Mouse (Mus musculus) T-helper 17 cell (primary cell): ENCODE measurements around the gene Adamts5.

Experiments used
- in situ Hi-C, 2 experiments: fragments of 300-600 bp; cut with MboI, MseI; formaldehyde crosslinking; loops; 1 replicate in 1 of 2; 2 replicates in 1 of 2; pipeline ENCODE4 v1.15.1; 2025; ENCODE audit warnings: high pct_unique_total_duplicates in 2 of 2

Gene Adamts5

DNA sequence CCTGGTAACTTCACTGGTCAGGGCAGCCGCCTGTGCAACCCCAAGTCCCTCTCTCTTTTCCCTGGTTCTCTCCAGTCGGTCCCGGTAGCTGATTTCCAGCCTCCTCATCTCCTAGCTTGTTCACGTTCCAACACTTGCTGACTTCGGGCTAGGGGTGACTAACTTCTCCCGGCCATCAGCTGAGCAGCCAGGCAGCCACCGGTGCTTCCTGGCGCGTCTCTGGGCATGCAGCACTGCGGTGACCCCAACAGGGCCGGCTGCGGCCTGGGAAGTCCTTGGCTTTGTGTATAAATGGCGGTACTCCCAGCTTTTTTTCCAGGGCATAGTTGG is at the start of gene Adamts5:
Adamts5 (minus strand) TSS at position 248 of the 330 bp plus-strand sequence.
- in situ Hi-C loops: no loop called here

DNA sequence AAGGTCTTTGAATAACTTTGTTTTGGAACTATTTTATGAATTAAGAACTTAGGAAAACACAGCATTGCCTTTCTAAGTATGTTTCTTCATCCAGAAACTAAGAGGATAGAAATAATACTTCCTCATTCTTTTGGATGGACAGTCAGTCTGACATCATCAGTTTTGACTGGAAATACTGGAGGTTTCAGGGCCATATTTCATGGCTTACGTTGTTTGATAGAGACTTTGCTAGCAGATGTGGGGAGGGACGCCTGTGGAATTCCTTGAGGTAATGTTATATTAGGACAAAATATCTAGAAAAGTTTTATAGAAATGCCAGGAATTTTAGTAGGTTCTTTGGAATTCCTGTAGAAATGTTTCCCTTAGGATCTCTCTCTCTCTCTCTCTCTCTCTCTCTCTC is 48.7 kb upstream of the Adamts5 start:
- in situ Hi-C loops: no loop called here

DNA sequence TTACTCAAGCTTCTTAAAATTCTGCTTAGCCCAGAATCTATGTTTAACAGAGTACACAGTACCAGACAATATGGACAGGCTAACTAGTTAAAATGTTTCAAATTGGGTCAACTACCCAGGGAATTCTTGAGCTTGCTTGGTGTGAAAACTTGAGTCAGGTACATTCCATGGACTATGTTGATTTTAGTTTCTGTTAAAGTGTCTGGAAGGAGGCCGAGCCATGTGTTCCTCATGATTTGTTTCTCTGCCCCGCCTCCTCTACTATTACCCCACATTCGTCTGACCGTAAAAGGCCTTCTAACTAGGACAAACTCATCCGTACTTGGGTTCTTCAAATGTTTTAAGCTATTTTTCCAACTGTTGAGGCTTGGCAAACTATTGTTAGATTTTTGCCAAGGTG is 24.4 kb upstream of the Adamts5 start:
- in situ Hi-C loops: no loop called here

DNA sequence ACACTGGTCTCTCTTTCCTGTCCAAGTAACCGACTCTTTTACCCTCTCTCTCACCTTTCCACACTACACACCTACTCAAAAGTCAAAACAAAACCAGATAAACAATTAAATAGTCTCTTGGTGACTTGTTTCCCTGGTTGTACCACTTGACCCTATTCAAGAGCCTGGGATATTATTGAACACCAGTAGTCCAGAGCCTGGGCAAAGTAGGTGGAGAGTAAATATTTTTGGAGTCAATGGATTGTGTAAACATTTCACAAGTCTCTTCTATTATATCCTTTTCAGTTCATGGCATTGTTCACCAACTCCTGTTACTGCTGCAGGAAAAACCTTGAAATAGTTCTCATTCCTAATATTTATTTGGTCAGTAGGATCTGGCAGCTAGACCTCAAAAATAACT is 20.8 kb upstream of the Adamts5 start:
- in situ Hi-C loops: no loop called here

DNA sequence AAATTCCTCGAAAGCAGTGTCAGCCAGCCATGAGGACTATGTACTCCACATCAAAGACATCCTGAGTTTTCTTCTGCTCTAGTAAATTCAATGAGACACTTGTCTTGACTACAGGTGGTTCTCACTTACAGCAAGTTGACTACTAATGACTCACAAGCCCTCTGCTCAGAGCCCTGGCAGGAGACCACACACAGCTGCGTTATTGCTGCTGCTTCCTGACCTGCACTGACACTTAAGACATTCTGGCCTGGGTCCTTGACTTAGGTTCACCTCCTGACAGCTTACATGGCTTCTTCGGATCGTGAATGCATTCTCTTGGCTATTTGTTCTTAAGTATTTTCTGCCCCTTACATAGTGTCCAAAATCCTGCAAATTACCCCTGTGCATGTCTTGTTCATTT is 18.5 kb upstream of the Adamts5 start:
- in situ Hi-C loops: no loop called here

DNA sequence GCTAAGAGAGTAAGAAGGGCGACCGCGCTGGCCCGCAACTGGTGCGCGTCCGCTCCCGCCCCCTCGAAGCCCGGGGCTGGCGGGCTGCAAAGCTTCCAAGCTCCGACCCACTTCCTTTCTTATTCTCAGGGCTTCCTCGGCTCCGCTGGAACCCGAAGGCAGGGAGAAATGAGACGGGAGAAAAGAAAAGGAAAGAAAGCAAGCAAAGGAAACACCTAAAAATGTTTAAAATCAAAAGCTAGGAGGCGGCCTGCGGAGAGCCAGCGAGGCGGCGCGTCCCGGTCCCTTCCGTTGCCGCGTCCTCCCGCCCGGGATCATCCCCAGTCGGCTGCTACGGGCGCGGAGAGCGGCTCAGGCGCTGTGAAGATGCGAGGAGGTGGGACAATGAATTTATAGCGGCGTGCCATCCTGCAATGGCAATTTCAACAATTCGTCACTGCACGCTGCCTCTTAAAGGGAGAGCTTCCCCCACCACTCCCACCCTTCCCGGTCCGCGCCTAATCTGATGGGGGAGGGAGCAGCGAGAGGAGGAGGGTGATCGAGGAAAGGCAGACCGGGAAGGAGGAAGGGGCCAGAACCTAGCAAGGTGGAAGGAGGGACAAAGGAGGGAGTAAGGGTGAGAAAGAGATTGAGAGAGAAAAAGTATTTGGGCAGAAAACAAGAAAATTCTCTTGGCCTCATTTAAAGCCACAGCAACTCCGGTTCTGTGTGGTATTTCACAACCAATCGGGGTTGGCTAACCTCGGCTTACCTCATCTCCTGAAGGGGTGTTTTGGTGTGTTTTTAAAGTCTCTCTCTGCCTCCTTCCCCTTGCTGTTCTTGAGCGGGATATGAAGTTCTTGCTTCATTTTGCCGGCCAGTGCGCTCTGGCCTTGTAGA is 687 bp downstream of the Adamts5 start:
- in situ Hi-C loops: no loop called here

DNA sequence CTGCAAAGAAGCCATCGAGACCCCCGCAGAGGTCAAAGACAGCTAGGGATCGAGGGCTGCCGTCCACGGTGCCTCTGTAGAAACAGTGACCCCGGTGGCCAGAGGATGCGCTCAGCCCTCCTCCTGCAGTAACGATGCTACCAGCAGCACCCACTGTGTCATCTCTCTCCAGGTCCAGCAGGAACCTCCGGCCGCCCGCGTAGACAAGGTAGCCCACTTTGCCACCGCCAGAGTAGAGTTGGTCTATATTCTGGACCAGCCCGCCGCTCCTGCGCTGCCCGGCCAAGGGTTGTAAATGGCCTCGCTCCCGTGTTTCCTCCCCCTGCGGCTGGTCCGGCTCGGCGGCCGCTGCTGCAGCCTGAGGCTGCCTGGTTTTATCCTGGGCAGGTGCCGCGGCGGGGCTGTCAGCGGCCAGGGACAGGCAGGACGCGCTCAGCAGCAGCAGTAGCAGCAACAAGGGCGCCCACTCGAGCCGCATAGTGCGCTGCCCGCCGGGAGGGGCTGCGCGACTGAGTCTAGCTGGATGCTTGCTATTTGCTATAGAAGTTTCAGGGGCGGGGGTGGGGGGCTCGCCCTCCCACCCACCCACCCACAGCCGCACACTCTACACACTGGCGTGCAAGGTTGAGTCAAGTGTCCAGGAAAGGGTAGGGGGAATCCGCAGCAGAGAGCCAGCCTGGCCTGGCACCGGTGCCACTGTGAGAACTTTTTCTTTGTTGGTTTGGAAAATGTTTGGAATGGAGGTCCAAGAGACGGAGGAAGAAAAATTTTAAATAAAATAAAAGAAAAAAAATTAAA is 1.6 kb downstream of the Adamts5 start:
- in situ Hi-C loops: no loop called here

DNA sequence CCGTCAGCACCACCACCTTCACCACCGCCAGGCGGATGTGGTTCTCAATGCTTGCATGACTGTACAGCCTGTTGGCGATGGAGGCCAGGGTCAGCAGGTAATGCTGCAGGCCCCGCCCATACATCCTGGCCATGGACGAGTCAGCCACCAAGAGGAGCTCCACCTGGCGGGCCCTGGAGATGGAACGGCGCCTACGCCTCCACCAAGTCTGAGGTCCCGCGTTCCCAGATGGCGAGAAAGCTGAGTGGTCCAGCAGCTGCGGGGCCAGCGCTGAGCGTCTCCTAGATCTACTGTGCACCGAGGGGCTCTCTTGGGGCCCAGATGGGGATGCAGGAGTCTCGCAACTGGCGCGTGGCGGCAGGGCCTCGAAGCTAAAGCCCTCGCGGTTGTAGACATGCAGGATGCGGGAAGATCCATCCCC is 2.3 kb downstream of the Adamts5 start:
- in situ Hi-C loops: no loop called here

DNA sequence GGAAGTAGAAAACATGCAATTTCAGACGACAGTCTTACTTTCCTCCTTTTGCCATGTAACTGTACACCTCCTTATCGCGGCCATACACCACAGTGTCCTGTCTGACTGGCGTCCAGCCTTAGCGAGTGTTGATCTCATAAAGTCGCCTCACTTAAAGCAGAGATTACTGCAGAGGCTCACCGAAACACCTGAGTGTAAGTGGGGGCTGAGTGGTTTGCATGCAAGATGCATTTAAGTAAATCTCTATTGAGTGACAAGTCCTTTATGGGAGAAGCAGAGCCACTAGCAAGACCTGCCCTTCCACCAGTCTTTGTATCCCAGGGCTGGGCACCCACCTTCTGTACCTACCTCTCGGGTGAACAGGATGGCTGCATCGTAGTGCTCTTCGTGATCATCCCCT is 2.8 kb downstream of the Adamts5 start:
- in situ Hi-C loops: no loop called here

DNA sequence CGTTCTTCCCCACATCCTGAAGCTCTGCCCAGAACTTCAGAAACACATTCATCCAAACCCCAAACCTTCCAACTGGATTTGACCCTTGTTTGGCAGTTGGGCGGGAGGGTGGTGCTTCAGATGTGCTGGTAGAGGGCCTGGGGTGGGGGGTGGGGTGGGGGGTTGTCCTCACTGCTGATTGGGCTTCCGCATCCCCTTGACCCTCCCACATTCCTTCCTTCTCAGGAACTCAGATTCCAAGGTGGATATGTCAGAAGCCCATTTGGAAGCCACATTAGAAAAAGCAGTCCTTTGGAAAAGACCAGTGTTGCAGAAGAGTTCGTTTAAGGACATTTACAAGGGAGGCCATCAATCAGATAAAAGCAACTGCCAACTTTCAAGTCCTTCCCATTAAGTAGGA is 3.2 kb downstream of the Adamts5 start:
- in situ Hi-C loops: no loop called here

DNA sequence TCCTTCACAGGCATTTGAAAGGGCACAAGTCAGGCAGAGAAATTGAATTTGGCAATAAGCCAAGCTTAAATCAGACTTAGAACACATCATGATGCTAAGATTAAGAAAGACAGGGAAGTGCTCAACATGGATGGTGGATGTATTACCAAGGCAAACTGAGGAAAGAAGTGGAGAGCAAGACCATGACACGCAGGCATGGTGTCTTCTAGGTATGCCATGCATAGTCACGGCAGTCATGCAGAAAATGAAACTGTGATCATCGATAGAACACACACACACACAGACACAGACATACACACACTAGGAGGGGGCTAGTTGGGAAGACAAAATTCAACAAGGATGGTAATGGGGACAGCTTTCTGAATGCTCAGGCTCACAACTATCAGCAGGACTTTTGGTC is 3.8 kb downstream of the Adamts5 start:
- in situ Hi-C loops: no loop called here

DNA sequence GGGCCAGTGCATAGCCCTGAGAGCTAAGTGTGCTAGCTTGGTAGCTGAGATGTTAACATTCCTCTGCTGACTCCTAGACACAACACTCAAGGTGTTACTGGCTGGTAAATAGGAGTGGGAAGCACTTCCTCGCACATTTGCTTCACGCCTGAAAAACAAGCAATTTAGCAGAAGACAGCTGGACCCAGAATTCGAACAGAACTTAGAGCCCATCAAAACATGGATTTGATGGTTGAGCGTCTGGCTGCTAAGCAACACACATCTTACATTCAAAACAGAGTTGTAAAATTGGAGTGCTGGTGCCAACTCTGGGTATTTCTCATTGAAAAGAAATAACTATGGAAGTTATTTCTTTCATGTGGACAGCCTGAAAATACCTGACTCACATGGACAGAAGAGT is 5.7 kb downstream of the Adamts5 start:
- in situ Hi-C loops: no loop called here

DNA sequence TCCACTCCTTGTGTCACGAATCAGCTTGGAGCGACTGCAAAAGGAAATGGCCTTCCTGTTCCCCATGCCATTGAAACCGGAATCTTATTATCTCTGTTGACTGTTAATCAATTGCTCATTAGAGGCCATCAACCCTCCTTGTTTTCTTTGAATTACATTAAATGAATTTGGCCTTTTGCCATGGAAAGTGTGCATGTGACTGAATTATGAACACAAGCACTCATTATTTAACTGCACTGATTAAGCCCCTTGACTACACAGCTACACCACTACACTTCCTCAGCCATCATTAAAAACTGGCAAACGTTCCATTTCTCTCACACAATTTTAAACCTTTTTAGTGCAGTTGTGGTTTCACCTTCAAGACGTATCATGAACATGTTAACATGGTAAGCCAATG is 11.8 kb downstream of the Adamts5 start:
- in situ Hi-C loops: no loop called here

DNA sequence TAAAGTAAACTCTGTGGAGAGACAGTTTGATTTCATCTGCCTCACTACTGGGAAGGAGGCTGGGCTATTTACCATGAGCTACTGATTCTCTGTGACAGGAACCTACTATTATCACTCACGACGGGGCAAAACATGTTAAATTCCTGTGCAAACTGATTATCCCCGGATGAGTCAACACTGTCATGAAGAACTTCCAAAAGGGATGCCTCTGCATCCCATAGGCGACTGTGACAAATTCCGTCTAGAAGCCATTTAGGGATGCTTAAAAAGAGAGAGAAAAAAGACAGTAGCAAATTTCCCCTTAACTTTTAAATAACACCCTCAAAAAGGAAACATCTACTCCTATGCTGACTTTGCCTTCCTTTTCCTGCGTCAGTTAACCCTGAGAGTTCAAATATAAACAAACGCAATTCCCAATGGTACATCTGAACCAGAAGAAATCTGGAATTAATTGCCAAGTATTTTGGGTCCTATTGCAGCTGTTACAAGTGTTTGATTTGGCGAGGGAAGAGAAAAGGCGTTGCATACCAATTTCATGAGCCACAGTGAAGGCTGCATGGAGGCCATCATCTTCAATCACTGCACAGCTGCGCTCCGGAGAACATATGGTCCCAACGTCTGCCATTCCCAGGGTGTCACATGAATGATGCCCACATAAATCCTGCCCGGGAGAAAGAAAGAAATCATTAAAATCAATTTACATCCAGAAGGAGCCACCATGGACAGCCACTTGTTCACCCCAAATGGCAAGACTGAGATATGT is 14.2 kb downstream of the Adamts5 start:
- in situ Hi-C loops: no loop called here

DNA sequence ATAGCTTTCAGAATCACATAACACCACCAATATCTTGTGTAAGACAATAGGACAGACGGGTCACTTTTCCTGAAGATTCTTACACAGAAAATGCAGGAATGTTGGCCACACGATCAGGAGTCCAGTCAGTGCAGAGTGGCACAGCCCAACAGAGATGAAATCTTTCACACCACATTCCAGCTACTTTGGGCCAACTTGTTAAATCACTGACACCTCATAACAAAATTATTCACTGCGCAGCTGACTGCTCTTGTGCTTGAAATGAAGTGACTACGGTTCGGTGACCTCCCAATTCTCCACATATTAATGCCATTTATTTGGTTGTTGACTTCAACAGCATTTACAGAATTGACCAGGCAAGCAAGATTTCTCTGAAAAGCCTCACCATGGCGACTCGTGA is 22.6 kb downstream of the Adamts5 start:
- in situ Hi-C loops: no loop called here

DNA sequence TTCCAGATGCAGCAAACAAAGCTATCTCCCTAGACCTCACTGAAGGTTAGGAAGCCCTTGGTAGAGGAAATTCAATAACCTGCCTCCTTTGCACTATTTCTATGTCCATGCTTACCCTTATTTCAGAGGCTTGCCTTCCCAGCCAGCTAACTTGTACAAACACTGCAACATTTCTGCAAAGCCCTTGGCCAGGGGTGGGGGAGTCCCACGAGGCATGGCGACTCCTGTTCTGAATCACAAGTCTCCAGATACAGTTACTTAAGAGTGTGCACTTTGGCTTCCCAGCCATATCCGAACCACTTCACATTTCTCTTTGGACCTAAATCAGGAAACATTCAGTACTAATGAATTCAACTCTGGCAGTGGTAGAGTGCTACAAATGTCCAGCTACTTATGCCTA is 27.5 kb downstream of the Adamts5 start:
- in situ Hi-C loops: no loop called here

DNA sequence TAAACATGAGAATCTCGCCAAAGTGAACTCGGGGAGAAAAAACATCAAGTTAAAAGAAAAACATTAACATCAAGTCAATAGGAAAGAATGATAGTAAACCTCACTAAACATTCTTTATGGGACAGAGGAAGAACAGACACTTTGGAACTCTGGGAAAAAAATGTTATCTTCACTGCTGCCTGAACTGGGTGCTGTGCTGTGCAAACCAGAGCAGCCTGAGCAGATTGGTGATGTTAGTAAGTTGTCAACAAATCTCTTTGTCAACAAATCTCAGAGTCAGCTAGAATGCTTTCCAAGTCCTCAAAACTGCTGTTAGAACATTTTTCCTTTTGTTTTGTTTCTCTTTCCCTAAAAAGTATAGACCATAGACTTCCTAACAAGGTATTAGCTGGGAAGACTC is 29.7 kb downstream of the Adamts5 start:
- in situ Hi-C loops: no loop called here

DNA sequence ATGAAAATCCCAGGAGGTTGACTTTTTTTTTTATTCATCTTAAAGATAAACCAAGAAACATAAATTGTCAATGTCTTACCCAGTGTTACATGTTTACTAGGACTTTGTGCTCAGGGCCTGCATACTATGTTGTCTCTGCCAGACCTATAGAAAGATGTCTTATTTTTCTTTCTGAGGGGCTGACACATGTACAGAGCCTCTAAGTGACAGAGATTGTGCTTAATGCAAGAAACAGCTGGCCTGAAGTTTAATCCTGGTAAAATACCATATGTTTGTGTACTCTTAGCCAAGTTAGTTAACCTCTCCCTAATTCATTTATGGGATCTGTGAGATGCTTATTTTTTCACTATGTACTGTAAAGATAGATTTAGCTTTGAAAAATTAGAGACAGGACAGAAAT is 30.4 kb downstream of the Adamts5 start:
- in situ Hi-C loops: no loop called here

DNA sequence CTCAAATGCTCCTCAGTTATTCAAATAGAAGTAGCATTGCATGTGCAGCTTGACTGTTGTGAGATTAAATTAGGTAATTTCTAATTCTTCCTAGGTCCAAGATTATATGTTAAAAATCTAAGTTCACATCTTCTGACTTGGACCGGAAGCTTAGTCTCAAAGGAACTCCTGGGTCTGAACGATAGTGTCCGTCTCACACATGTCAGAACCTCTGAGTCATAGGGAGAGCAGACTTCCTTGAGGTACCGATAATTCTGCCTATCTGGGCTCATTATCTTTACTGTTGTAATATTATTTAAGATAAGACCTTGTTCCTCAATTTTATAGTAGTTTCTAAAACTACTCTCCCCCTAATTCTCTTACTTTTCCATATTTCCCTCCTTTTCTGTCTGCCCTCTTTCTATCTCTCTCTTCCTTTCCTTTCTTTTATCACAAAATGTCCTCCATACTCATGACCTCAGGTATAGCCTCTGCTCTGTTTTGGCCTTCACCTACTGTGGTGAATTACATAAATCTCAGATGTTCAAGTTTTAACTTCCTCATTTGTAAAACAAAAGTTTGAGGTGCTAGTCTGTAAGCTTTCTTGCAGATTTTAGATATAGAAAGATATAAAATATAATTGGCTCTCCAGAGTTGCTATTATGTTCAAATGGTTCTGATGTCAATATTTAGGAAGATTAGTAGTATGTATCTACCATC is 36.8 kb downstream of the Adamts5 start:
- in situ Hi-C loops: no loop called here

DNA sequence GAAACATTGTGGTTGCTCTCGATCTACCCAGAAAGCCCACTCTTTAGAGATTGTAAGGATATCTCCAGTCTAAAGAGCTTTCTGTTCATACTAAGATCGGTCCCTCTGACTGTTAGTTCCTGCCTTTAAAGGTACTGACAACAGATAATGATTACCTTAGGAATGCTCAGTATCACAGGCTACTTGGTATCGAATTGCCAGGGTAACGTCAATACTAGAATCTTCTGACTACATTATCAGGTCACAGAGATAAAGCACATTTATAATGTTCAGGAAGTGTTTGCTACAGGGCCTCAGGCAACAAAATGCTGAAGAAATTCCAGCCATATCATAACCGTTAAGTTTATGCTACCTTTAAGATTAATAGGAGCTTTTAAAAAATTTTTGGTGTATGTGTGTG is 47.1 kb downstream of the Adamts5 start:
- in situ Hi-C loops: no loop called here

DNA sequence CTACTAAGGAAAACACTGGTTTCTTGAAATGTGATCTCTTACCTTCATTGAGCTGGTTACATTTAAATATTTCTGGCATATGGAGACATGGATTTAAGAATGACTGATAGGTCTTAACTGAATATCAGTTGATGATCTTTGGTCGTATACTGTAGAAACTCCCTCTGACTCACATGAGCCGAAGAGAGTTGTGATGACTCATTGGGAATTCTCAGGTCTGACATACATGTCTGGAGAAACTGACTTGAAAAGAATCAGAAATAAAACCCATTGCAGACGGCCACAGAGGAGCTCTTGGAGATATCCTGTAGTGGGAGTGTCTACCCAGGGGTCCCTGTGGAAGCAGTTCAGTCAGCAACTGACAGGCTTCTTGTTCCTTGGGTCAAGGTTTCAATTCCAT is 74.6 kb downstream of the Adamts5 start:
- in situ Hi-C loops: loop anchor here in 1 of 2 experiments (10.0 kb wide), 1 partner anchor 938 kb away; no protein-coding TSS in a partner anchor
